Mouse (Mus musculus) left cerebral cortex, adult 9 months (tissue): ENCODE data around the gene Naxd.
"Not testable (repeated sequence)": the region's sequence is repeated elsewhere in the genome, so short reads cannot be mapped to it uniquely, and the experiment has no call there.

Experiments
- DNase-seq, 2 experiments: peaks; one replicate each; pipeline ENCODE4 v3.0.0; 2022; ENCODE audit warnings: low spot score in 2 of 2

Gene Naxd

GRCm38 (mm10) chr8:11497017-11497990 lies at the start of gene Naxd:
Gene Naxd, plus strand, starts transcription at chr8:11497506.
- DNase-seq = peak; percentile 68 to 88

- no peak for DNase-seq
Observed at GRCm38 (mm10) chr8:11447910-11448570, 49.3 kb upstream of the Naxd start.

GRCm38 (mm10) chr8:11450184-11451113 lies 46.9 kb upstream of the Naxd start:
- peak in 1 of 2 experiments; percentile 19 for DNase-seq

- no peak for DNase-seq
Observed at GRCm38 (mm10) chr8:11452152-11452551, 45.2 kb upstream of the Naxd start.

GRCm38 (mm10) chr8:11452559-11452958 lies 44.7 kb upstream of the Naxd start:
- DNase-seq = no peak

- DNase-seq = peak in 1 of 2 experiments; percentile 32
Observed at GRCm38 (mm10) chr8:11452974-11453373, 44.3 kb upstream of the Naxd start.

- no peak for DNase-seq
Observed at GRCm38 (mm10) chr8:11454228-11454627, 43.1 kb upstream of the Naxd start.

GRCm38 (mm10) chr8:11457278-11457677 lies 40.0 kb upstream of the Naxd start:
- no peak for DNase-seq

GRCm38 (mm10) chr8:11457981-11458836 lies 39.1 kb upstream of the Naxd start:
- no peak for DNase-seq

GRCm38 (mm10) chr8:11459016-11459415 lies 38.3 kb upstream of the Naxd start:
- DNase-seq = no peak

GRCm38 (mm10) chr8:11460934-11461333 lies 36.4 kb upstream of the Naxd start:
- peak in 1 of 2 experiments; percentile 32 for DNase-seq

- no peak for DNase-seq
Observed at GRCm38 (mm10) chr8:11461847-11462246, 35.5 kb upstream of the Naxd start.

- no peak for DNase-seq
Observed at GRCm38 (mm10) chr8:11462641-11463040, 34.7 kb upstream of the Naxd start.

GRCm38 (mm10) chr8:11463541-11463888 lies 33.8 kb upstream of the Naxd start:
- no peak for DNase-seq

- no peak for DNase-seq
Observed at GRCm38 (mm10) chr8:11463889-11464706, 33.2 kb upstream of the Naxd start.

- DNase-seq = no peak
Observed at GRCm38 (mm10) chr8:11464707-11464964, 32.7 kb upstream of the Naxd start.

GRCm38 (mm10) chr8:11465619-11466018 lies 31.7 kb upstream of the Naxd start:
- no peak for DNase-seq

GRCm38 (mm10) chr8:11466528-11466927 lies 30.8 kb upstream of the Naxd start:
- DNase-seq = not testable (repeated sequence)

GRCm38 (mm10) chr8:11469095-11469494 lies 28.2 kb upstream of the Naxd start:
- DNase-seq = no peak

GRCm38 (mm10) chr8:11470694-11471093 lies 26.6 kb upstream of the Naxd start:
- no peak for DNase-seq
